In the genomic region with DNA sequence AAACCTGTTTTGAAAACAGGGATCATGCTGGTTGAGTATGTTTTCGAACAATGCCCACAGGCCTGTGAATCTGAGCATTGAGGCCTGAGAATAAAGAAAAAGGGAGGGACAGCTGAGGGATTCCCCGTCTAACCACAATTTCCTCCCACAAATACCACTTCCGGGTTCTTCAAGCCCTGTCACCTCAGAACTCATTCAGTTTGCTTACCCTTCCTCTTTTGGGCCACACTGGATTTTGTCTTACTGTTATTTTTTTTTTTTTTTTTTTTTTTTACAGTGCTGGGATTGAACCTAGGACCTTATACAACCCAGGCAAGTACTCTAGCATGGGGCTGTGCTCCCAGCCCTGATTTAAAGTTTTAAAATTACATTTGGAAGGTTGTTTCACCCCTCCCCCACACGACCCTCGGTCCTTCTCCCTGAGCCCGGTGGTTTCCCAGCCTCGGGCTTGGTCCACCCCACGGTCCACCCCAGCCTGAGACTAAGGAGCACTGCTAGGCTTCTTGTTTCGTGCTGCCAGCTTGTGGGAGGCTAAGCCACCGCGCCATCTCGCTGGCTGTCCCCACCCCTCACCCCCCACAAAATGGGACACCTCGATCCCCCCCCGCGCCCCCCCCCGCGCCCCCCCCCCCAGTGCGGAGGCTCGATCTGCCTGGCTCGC, we compare ENCODE assay signal across 7 mouse cellular contexts. TPM values are rescaled to one million over a fixed set of nuclear protein-coding genes. Genes with fewer than 3 reads are reported as not detected.
DNase-seq lines count a peak whose midpoint lies in the region; ATAC-seq and TF ChIP-seq lines count a peak whose summit lies in the region.

No protein-coding gene starts in this region.

- ATAC-seq in intestine, embryonic 15.5 days, result 0 out of 2 replicates have a peak, but pooled peaks have one; percentile 25
- no peak for ATAC-seq in intestine, postnatal 0 days

- no peaks in the 10 kb centered on the region for H3K27me3 ChIP-seq in intestine, embryonic 15.5 days (replicated peaks)
- H3K27me3 ChIP-seq in intestine, postnatal 0 days (replicated peaks; ENCODE audit: control insufficient read depth, insufficient read depth, low read length), result no peaks in the 10 kb centered on the region

- H3K9ac ChIP-seq in intestine, embryonic 15.5 days, result no peak overlapping the region
- H3K9ac ChIP-seq in intestine, postnatal 0 days (ENCODE audit: low read depth, low read length), result no peak overlapping the region

- no peak for TF ChIP-seq CTCF in intestine, postnatal 0 days (IDR thresholded peaks at IDR 0.05; ENCODE audit: low read depth)

- WGBS in intestine, embryonic 15.5 days, result 61% methylated on average over 13 of the region's 20 CpGs
- 68% methylated on average over 14 of the region's 20 CpGs for WGBS in intestine, postnatal 0 days

- DNase-seq in CD4-positive helper T cell, adult 2 months (ENCODE audit: low read depth, low spot score), result peak; percentile 84
- peak; percentile 13 for DNase-seq in MN1 (ENCODE audit: low spot score)
- peak; percentile 15 for DNase-seq in lung, postnatal 14 days
- DNase-seq in thymus, postnatal 0 days (ENCODE audit: low spot score), result peak; percentile 50
- DNase-seq in layer of hippocampus, adult 9-10 months (ENCODE audit: low spot score), result no peak

- H3K4me1 ChIP-seq in intestine, embryonic 15.5 days (replicated peaks), result no peaks in the 10 kb centered on the region
- H3K4me1 ChIP-seq in intestine, postnatal 0 days (replicated peaks; ENCODE audit: control insufficient read depth, insufficient read depth, low read length), result no peaks in the 10 kb centered on the region

- no peak overlapping the region for H3K4me2 ChIP-seq in intestine, embryonic 15.5 days (replicated peaks)
- no peak overlapping the region for H3K4me2 ChIP-seq in intestine, postnatal 0 days (replicated peaks; ENCODE audit: low read depth)

- no peaks in the 10 kb centered on the region for H3K9me3 ChIP-seq in intestine, embryonic 15.5 days
- no peaks in the 10 kb centered on the region for H3K9me3 ChIP-seq in intestine, postnatal 0 days (ENCODE audit: control insufficient read depth)

- no peak overlapping the region for H3K4me3 ChIP-seq in intestine, embryonic 15.5 days (replicated peaks)
- no peak overlapping the region for H3K4me3 ChIP-seq in intestine, postnatal 0 days (ENCODE audit: low read depth, low read length)

- no peak overlapping the region for H3K27ac ChIP-seq in intestine, embryonic 15.5 days
- H3K27ac ChIP-seq in intestine, postnatal 0 days (ENCODE audit: low read depth, low read length), result no peak overlapping the region

- H3K36me3 ChIP-seq in intestine, embryonic 15.5 days, result no peaks in the 10 kb centered on the region
- no peaks in the 10 kb centered on the region for H3K36me3 ChIP-seq in intestine, postnatal 0 days (ENCODE audit: control insufficient read depth, insufficient read depth)

RNA-seq across cellular contexts. Expression of a gene that starts 13.0 kb away (rescaled TPM):
- polyA plus RNA-seq in intestine, embryonic 15.5 days (2015; fragmentation: Nextera tagmentation; extraction: Ambion mirVana), result 25.3 and 25.9 TPM in 2 replicates
- polyA plus RNA-seq in intestine, postnatal 0 days (2015; fragmentation: Nextera tagmentation; extraction: Ambion mirVana), result 11.4 TPM in 2 replicates
- polyA plus RNA-seq in thymus, postnatal 0 days (2015; fragmentation: Nextera tagmentation; extraction: Ambion mirVana), result 5.3 and 5.5 TPM in 2 replicates

RNA-seq across cellular contexts. Expression of a gene that starts 25.2 kb away (rescaled TPM):
- polyA plus RNA-seq in intestine, embryonic 15.5 days (2015; fragmentation: Nextera tagmentation; extraction: Ambion mirVana), result 7.6 and 8.6 TPM in 2 replicates
- polyA plus RNA-seq in intestine, postnatal 0 days (2015; fragmentation: Nextera tagmentation; extraction: Ambion mirVana), result 1.6 and 2.0 TPM in 2 replicates
- 2.9 and 3.2 TPM in 2 replicates for polyA plus RNA-seq in thymus, postnatal 0 days (2015; fragmentation: Nextera tagmentation; extraction: Ambion mirVana)
